Mouse (Mus musculus): ENCODE data around the gene Lpin2.

DNA sequence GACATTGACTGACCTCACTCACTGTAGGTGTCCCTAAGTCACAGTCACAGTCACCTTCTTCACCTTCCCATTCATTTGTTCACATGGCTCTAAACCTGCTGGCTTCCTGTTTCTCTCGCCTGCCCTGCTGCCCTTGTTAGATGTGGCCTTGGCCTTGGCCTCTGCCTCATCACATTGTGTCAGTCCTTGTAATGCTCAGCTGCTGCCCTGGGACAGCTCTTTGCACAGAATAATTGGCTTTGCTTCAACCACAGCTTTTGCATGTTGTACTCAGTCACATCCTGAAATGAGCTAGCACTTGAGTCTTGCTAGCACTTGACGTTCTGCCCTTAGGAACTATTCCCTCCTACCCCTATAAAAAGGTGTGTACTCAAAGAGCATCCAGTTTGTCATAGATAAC is 42.2 kb downstream of the Lpin2 start:
- TF ChIP-seq GATA1 (IDR thresholded peaks at IDR 0.05; ENCODE audit: borderline replicate concordance, low read length) (no peak), FLI1 (IDR thresholded peaks at IDR 0.05; ENCODE audit: low read length) (no peak)
